Mouse (Mus musculus): ENCODE results near the gene Aatk. TPM values are rescaled to one million over a fixed set of nuclear protein-coding genes. Genes with fewer than 3 reads are reported as not detected.

Gene Aatk
- polyA plus RNA-seq (2012; rRNA removed; ENCODE audit: low replicate concordance) = 39.8 and 48.6 TPM in 2 replicates

GRCm38 (mm10) chr11:120046553-120047191, at the start of gene Aatk:
TSS of gene Aatk (minus strand) at chr11:120047167.

DNA sequence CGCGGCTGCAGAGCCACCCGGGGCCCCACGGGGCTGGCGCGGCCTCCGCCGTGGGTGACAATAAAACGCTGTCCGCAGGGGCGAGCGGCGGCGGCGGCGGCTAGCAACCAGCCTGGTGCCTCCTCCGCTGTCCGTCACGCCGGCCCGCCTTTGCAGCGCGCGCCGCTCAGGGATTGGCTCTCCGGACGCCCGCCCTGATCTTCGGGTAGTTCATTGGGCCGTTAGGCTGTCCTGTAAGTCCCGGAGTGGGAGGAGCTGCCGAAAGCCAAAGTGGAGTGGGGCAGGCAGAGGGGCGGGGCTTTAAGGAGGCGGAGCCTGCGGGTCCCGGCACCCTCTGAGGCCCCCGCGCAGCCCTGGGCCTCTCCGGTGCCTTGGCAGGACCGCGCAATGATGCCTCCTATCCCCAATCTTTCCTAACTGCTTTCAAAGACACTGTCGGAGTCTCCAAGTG, 39.8 kb upstream of the Aatk start, which contains the start of gene Cep131:
Gene Cep131 (minus strand): TSS at position 126 of the 451 bp plus-strand sequence.

Other genes with a start within 250 kb of the Aatk start
- gene Chmp6, start 133.7 kb downstream of the Aatk start, polyA plus RNA-seq (2012; rRNA removed; ENCODE audit: low replicate concordance) = 41.9 and 66.8 TPM in 2 replicates
- 53.5 and 75.9 TPM in 2 replicates for gene Baiap2, start 104.4 kb downstream of the Aatk start, polyA plus RNA-seq (2012; rRNA removed; ENCODE audit: low replicate concordance)
- gene Cep131, start 39.7 kb upstream of the Aatk start, polyA plus RNA-seq (2012; rRNA removed; ENCODE audit: low replicate concordance) = 4.7 and 8.3 TPM in 2 replicates
- gene Tepsin, start 51.6 kb upstream of the Aatk start, polyA plus RNA-seq (2012; rRNA removed; ENCODE audit: low replicate concordance) = 43.0 and 47.8 TPM in 2 replicates
- 37.7 and 69.0 TPM in 2 replicates for gene Ndufaf8, start 51.8 kb upstream of the Aatk start, polyA plus RNA-seq (2012; rRNA removed; ENCODE audit: low replicate concordance)
- 225 and 262 TPM in 2 replicates for gene Slc38a10, start 104.2 kb upstream of the Aatk start, polyA plus RNA-seq (2012; rRNA removed; ENCODE audit: low replicate concordance)
- 8.7 and 13.2 TPM in 2 replicates for gene Bahcc1, start 185.8 kb upstream of the Aatk start, polyA plus RNA-seq (2012; rRNA removed; ENCODE audit: low replicate concordance)